9 mouse cellular contexts compared by ENCODE assay signal in the genomic region with DNA sequence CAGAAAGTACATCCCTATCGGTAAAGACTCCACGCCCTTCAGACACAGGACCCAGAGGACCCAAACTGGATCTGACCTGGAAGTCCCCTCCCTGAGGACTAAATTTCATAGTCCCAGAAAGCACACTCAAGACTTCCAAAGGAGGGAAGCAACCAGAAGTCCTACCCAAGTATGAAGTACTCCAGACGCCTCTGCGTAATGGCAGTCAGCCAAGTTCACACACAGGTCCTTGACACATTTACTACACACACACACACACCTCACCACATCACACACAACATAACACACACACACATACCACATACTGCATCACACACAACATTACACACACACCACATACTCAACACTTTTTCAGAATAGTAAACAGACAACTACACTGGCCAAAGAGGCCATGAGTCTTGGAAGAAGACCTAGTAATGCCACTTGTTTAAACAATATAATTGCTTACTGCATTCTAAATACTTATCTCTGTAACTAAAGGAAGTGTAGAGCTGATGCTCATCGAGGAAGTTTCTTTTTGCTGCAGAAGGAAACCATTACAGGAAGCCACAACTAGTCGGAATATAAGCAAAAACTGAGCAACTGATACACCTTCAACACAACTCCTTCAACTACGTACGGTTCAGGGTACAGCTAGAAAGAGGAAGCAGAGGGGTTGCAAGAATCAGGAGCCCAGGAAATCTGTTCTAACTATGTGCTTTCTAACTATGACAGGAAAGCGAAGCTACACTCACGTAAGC. TPM values are rescaled to one million over a fixed set of nuclear protein-coding genes. Genes with fewer than 3 reads are reported as not detected.
DNase-seq lines count a peak whose midpoint lies in the region; ATAC-seq lines count a peak whose summit lies in the region.
"Had no signal": no experiment of that assay in that cellular context is flagged by ENCODE, and none has a peak within 500 bp of the region (broad histone marks: within the 10 kb centered on the region; RNA-seq: fewer than 3 reads in every experiment).

No protein-coding gene starts in this region.

- no peaks in the 10 kb centered on the region for H3K9me3 ChIP-seq in forebrain, embryonic 13.5 days (replicated peaks)
- H3K9me3 ChIP-seq in forebrain, embryonic 16.5 days (ENCODE audit: control insufficient read depth, low read length) = no peaks in the 10 kb centered on the region
- no peaks in the 10 kb centered on the region for H3K9me3 ChIP-seq in megakaryocyte, embryonic 14.5 days
- H3K9me3 ChIP-seq: lung, embryonic 15.5 days had no signal

- peak; percentile 28 for ATAC-seq in forebrain, embryonic 13.5 days
- no peak for ATAC-seq in forebrain, embryonic 16.5 days

- DNase-seq in lung, postnatal 10 days = peak; percentile 22
- no peak for DNase-seq in lung, postnatal 25 days (ENCODE audit: low spot score)
- peak; percentile 64 for DNase-seq in CD4-positive, CD25-positive, alpha-beta regulatory T cell, adult 2 months (ENCODE audit: low read depth, low spot score)
- DNase-seq in yolk sac, embryonic 10.5 days (ENCODE audit: low spot score) = no peak
- DNase-seq in heart, postnatal 10 days = no peak

- H3K4me2 ChIP-seq in forebrain, embryonic 13.5 days = no peak overlapping the region
- H3K4me2 ChIP-seq in forebrain, embryonic 16.5 days (ENCODE audit: low read length) = no peak overlapping the region
- H3K4me2 ChIP-seq: lung, embryonic 15.5 days had no signal

- no peaks in the 10 kb centered on the region for H3K27me3 ChIP-seq in forebrain, embryonic 13.5 days
- no peaks in the 10 kb centered on the region for H3K27me3 ChIP-seq in forebrain, embryonic 16.5 days (replicated peaks; ENCODE audit: control insufficient read depth, insufficient read depth, low read length)
- no peaks in the 10 kb centered on the region for H3K27me3 ChIP-seq in megakaryocyte, embryonic 14.5 days (replicated peaks)
- H3K27me3 ChIP-seq: lung, embryonic 15.5 days had no signal

- intact Hi-C loops in heart, postnatal 10 days (cut with DNase I) = loop anchor here (1.0 to 5.0 kb wide), 3 partner anchors 16 to 86 kb away; a partner anchor contains a TSS

- H3K9ac ChIP-seq in forebrain, embryonic 13.5 days = no peak overlapping the region
- H3K9ac ChIP-seq in forebrain, embryonic 16.5 days (replicated peaks; ENCODE audit: low read depth, low read length) = no peak overlapping the region
- H3K9ac ChIP-seq: lung, embryonic 15.5 days had no signal

- H3K36me3 ChIP-seq in forebrain, embryonic 13.5 days (ENCODE audit: poor library complexity, severe bottlenecking) = no peaks in the 10 kb centered on the region
- no peaks in the 10 kb centered on the region for H3K36me3 ChIP-seq in forebrain, embryonic 16.5 days (ENCODE audit: control insufficient read depth, insufficient read depth)
- H3K36me3 ChIP-seq in megakaryocyte, embryonic 14.5 days (replicated peaks; ENCODE audit: low read length) = no peaks in the 10 kb centered on the region
- H3K36me3 ChIP-seq: lung, embryonic 15.5 days had no signal

- no peak overlapping the region for H3K27ac ChIP-seq in forebrain, embryonic 13.5 days
- no peak overlapping the region for H3K27ac ChIP-seq in forebrain, embryonic 16.5 days (ENCODE audit: low read length)
- H3K27ac ChIP-seq: lung, embryonic 15.5 days had no signal

- WGBS in forebrain, embryonic 13.5 days = 94% methylated on average over 10 of the region's 10 CpGs
- WGBS in forebrain, embryonic 16.5 days = 91% methylated on average over 10 of the region's 10 CpGs

- H3K4me1 ChIP-seq in forebrain, embryonic 13.5 days = no peaks in the 10 kb centered on the region
- no peaks in the 10 kb centered on the region for H3K4me1 ChIP-seq in forebrain, embryonic 16.5 days (replicated peaks; ENCODE audit: control insufficient read depth, insufficient read depth, low read length)
- peaks cover 29% of the 10 kb centered on the region for H3K4me1 ChIP-seq in megakaryocyte, embryonic 14.5 days

- H3K4me3 ChIP-seq in forebrain, embryonic 13.5 days = no peak overlapping the region
- H3K4me3 ChIP-seq in forebrain, embryonic 16.5 days (replicated peaks; ENCODE audit: low read length) = no peak overlapping the region
- H3K4me3 ChIP-seq in megakaryocyte, embryonic 14.5 days (replicated peaks) = peak overlapping the region; percentile 38
- H3K4me3 ChIP-seq: lung, embryonic 15.5 days had no signal

RNA-seq across cellular contexts. Expression of a gene that starts 15.7 kb away (rescaled TPM):
- 52.7 and 53.2 TPM in 2 replicates for polyA plus RNA-seq in forebrain, embryonic 13.5 days (2015; fragmentation: Nextera tagmentation; extraction: Ambion mirVana)
- 94.7 and 97.2 TPM in 2 replicates for polyA plus RNA-seq in forebrain, embryonic 16.5 days (2015; fragmentation: Nextera tagmentation; extraction: Ambion mirVana)
- polyA plus RNA-seq in megakaryocyte, embryonic 14.5 days (2012; ENCODE audit: insufficient read depth, low replicate concordance) = 0.31 TPM in 1 of 2 replicates, not detected in the other
- total RNA-seq in heart, postnatal 10 days (2021) = 100 to 1,000 TPM; 106 to 115 TPM

Comparison
In these comparisons a context has a peak if more than half of its experiments do, and no peak if none do; other contexts are left out.
1. DNase-seq: peak in lung, postnatal 10 days (single experiment) and CD4-positive, CD25-positive, alpha-beta regulatory T cell, adult 2 months (single experiment); none in lung, postnatal 25 days (single experiment), yolk sac, embryonic 10.5 days (single experiment) and heart, postnatal 10 days (0 of 2).
2. RNA of a gene that starts 15.7 kb away (polyA plus RNA-seq): 94.7 to 97.2 TPM in forebrain, embryonic 16.5 days and 52.7 to 53.2 TPM in forebrain, embryonic 13.5 days; 0.31 TPM in megakaryocyte, embryonic 14.5 days; every median in the first group is over 10 times any median in the second.